Mouse (Mus musculus): ENCODE measurements around the gene Olfr981. TPM values are rescaled to one million over a fixed set of nuclear protein-coding genes. Genes with fewer than 3 reads are reported as not detected.
"Not testable (repeated sequence)": the region's sequence is repeated elsewhere in the genome, so short reads cannot be mapped to it uniquely, and the experiment has no call there.

Olfr981 gene
- polyA plus RNA-seq (2014; fragmentation: Nextera tagmentation; extraction: Ambion mirVana), result not detected in 2 replicates

DNA sequence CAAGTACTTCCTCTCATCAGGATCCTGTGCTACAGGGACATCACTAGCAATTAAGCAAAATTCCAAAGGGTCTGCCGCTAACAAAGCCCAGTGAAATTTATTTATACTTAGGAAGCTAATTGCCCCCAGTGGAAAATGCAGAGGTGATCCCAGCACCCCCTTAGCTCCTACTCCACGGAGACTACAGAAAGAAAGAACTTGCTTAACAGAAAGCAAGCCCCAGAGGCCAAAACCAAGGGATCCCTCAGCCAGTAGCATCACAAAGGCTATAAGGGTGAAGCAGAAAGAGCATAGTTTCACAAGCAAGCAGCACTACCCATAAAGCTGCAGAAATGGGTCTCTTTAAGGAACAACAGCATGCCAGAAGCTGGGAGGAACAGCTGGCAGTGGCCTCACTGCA lies at the start of gene Olfr981:
TSS of gene Olfr981 (plus strand) at position 301 of the 400 bp plus-strand sequence.
- H3K4me1 ChIP-seq (ENCODE audit: insufficient read depth), result no peaks in the 10 kb centered on the region
- no peak within 1 kb of the TSS for H3K9ac ChIP-seq
- H3K27me3 ChIP-seq (ENCODE audit: insufficient read depth, low read length), result no peaks in the 10 kb centered on the region
- ATAC-seq (ENCODE audit: insufficient read depth) (no peak), DNase-seq (no peak)
- H3K4me3 ChIP-seq (ENCODE audit: low read depth, low read length), result no peak within 1 kb of the TSS
- H3K9me3 ChIP-seq (ENCODE audit: low read depth, low read length), result no peaks in the 10 kb centered on the region
- 66% methylated on average over 2 of the region's 2 CpGs for WGBS
- TF ChIP-seq CTCF (IDR thresholded peaks at IDR 0.05; ENCODE audit: low read depth), result no peak
- no peaks in the 10 kb centered on the region for H3K36me3 ChIP-seq (ENCODE audit: insufficient read depth)
- H3K27ac ChIP-seq (ENCODE audit: low read depth), result no peak within 1 kb of the TSS
- no peak within 1 kb of the TSS for H3K4me2 ChIP-seq

DNA sequence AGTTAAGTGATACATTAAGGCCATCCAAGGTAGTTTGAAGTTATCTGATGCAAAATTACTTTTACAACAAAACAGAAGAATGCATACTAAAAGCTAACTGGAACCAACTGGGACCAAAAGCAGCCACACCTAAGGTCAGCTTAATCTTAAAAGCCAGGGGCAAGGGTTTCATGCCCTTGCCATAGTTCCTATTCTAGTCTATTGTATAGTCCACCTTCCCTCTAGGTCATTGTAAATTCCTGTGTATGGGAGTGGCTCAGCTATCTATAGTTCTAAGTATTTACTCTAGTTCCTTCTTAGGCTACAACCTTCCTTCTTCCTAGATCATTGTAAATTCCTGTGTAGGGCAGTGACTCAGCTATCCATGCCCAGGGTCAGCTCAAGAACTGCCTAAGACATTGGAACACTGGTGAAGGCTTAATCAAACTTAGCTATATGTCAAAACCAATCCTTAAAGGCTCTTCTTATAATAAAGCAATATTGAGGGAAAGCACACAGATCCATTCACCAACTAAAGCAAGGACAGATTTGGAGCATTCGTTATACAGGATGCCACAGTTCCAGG lies 44.6 kb upstream of the Olfr981 start:
- not testable (repeated sequence) for H3K4me1 ChIP-seq (ENCODE audit: insufficient read depth); ATAC-seq (ENCODE audit: insufficient read depth); H3K36me3 ChIP-seq (ENCODE audit: insufficient read depth); H3K27ac ChIP-seq (ENCODE audit: low read depth); DNase-seq; H3K9me3 ChIP-seq (ENCODE audit: low read depth, low read length); H3K9ac ChIP-seq; H3K27me3 ChIP-seq (ENCODE audit: insufficient read depth, low read length); H3K4me2 ChIP-seq; H3K4me3 ChIP-seq (ENCODE audit: low read depth, low read length)
- WGBS, result 81% methylated on average over 1 of the region's 1 CpGs

DNA sequence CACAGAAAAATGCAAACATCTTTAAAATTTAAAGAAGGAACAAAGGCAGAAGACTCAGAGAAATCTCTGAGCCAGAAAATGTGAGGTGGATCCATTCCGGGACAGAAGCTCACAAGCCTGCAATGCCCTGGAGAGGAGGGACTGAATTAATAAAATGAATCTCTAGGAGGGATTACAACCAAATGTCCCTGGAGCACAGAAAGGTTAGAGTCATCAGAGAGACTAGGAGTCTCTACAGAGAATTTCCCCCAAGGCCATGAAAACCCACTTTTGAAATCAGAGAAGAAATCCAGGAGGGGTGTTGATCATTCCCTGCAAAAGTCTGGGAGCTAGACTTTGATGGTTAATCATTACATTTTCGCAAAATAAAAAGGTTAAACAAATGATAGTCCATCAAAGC lies 29.5 kb upstream of the Olfr981 start, which contains the start of gene Olfr978:
TSS of gene Olfr978 (plus strand) at position 301 of the 400 bp plus-strand sequence.
- H3K36me3 ChIP-seq (ENCODE audit: insufficient read depth), result no peaks in the 10 kb centered on the region
- no peak within 1 kb of the TSS for H3K4me3 ChIP-seq (ENCODE audit: low read depth, low read length)
- no peak within 1 kb of the TSS for H3K4me2 ChIP-seq
- H3K27me3 ChIP-seq (ENCODE audit: insufficient read depth, low read length), result no peaks in the 10 kb centered on the region
- 79% methylated on average over 2 of the region's 2 CpGs for WGBS
- no peak for TF ChIP-seq CTCF (IDR thresholded peaks at IDR 0.05; ENCODE audit: low read depth)
- H3K9ac ChIP-seq, result no peak within 1 kb of the TSS
- H3K4me1 ChIP-seq (ENCODE audit: insufficient read depth), result no peaks in the 10 kb centered on the region
- H3K27ac ChIP-seq (ENCODE audit: low read depth), result no peak within 1 kb of the TSS
- DNase-seq (no peak), ATAC-seq (ENCODE audit: insufficient read depth) (no peak)
- H3K9me3 ChIP-seq (ENCODE audit: low read depth, low read length), result no peaks in the 10 kb centered on the region

DNA sequence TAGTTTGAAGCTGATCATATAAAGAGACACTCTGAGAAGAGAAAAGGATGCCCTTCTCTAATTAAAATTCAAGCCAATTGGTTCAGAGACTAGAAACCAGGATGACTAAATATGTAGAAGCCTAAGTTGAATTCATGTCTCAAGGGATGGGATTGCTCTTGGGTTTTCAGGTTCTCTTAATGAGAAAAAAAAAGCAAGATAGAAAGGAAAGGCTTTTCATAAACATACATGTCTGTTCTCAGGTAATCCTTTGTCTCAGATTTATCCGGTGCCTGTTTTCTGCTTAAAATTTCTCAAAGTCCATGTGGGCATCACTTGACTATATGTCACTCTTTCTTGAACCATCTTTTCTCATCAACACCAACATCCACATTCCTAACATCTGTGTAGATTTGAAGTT lies 17.9 kb upstream of the Olfr981 start, which contains the start of gene Olfr979:
TSS of gene Olfr979 (minus strand) at position 101 of the 400 bp plus-strand sequence.
- Histone ChIP-seq H3K36me3 (ENCODE audit: insufficient read depth) (no peaks in the 10 kb centered on the region), H3K9me3 (ENCODE audit: low read depth, low read length) (no peaks in the 10 kb centered on the region), H3K4me2 (no peak within 1 kb of the TSS), H3K4me3 (ENCODE audit: low read depth, low read length) (no peak within 1 kb of the TSS), H3K4me1 (ENCODE audit: insufficient read depth) (no peaks in the 10 kb centered on the region), H3K27ac (ENCODE audit: low read depth) (no peak within 1 kb of the TSS), H3K9ac (no peak within 1 kb of the TSS), H3K27me3 (ENCODE audit: insufficient read depth, low read length) (no peaks in the 10 kb centered on the region)
- 89% methylated on average over 1 of the region's 1 CpGs for WGBS
- DNase-seq (no peak), ATAC-seq (ENCODE audit: insufficient read depth) (no peak)
- TF ChIP-seq CTCF (IDR thresholded peaks at IDR 0.05; ENCODE audit: low read depth), result no peak

- WGBS, result 72% methylated on average over 1 of the region's 1 CpGs
- Histone ChIP-seq H3K36me3 (ENCODE audit: insufficient read depth) (no peaks in the 10 kb centered on the region), H3K4me3 (ENCODE audit: low read depth, low read length) (no peak within 1 kb of the TSS), H3K4me2 (no peak within 1 kb of the TSS), H3K27ac (ENCODE audit: low read depth) (no peak within 1 kb of the TSS), H3K4me1 (ENCODE audit: insufficient read depth) (no peaks in the 10 kb centered on the region), H3K9me3 (ENCODE audit: low read depth, low read length) (no peaks in the 10 kb centered on the region), H3K9ac (no peak within 1 kb of the TSS), H3K27me3 (ENCODE audit: insufficient read depth, low read length) (no peaks in the 10 kb centered on the region)
- DNase-seq (no peak), ATAC-seq (ENCODE audit: insufficient read depth) (no peak)
- no peak for TF ChIP-seq CTCF (IDR thresholded peaks at IDR 0.05; ENCODE audit: low read depth)
These were observed 11.8 kb upstream of the Olfr981 start, which contains the start of gene Olfr980 for GRCm38 (mm10) chr9:40009482-40009881. Gene Olfr980 (minus strand): TSS chr9:40009582.

DNA sequence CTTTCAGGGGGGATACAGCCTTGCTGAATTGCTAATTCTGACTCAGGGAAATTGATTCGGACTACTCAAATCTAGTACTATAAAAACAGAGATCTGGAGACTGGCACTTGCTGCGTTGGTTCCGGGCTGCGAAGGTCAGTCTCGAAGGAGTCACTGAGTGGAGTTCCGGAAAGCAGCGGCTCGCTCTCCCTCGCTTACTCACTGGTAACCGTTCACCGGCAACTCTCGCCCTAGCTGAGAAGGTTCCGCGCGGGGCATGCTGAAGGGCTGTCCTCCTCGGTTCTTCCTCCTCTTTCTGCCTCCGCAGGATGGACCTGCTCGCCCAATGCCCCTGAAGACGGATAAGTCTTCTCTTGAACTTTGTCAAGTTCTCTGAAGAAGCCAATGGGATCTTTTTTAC lies 28.9 kb downstream of the Olfr981 start:
- WGBS, result 89% methylated on average over 19 of the region's 19 CpGs
- H3K27me3 ChIP-seq (ENCODE audit: insufficient read depth, low read length), result no peaks in the 10 kb centered on the region
- H3K4me3 ChIP-seq (ENCODE audit: low read depth, low read length), result no peak overlapping the region
- no peak overlapping the region for H3K9ac ChIP-seq
- H3K4me2 ChIP-seq, result no peak overlapping the region
- no peaks in the 10 kb centered on the region for H3K9me3 ChIP-seq (ENCODE audit: low read depth, low read length)
- H3K27ac ChIP-seq (ENCODE audit: low read depth), result no peak overlapping the region
- no peak for ATAC-seq (ENCODE audit: insufficient read depth)
- TF ChIP-seq CTCF (IDR thresholded peaks at IDR 0.05; ENCODE audit: low read depth), result no peak
- no peaks in the 10 kb centered on the region for H3K4me1 ChIP-seq (ENCODE audit: insufficient read depth)
- DNase-seq, result no peak
- no peaks in the 10 kb centered on the region for H3K36me3 ChIP-seq (ENCODE audit: insufficient read depth)

DNA sequence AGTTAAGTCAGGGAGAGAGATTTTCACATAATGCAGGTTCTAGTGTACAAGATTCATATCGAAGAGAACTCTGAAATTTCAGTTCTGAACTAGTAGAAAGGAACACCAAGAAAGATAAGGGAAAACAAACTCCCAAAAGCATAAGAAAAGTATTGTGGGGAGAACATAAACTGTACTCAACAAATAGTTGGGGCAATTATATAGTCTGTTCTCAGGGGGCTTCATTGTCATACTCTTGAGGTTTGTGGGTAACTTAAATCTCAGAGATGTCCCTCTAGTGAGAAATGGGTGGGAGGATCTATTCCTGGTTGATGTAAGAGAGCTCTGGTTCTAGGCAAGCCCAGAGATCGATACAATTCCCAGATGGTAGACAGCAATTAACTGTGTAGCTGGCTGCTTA lies 52.3 kb downstream of the Olfr981 start, which contains the start of gene Olfr982:
TSS of gene Olfr982 (plus strand) at position 301 of the 400 bp plus-strand sequence.
- no peak for DNase-seq

More for the DNA sequence above, 52.3 kb downstream of the Olfr981 start, which contains the start of gene Olfr982:
- H3K27me3 ChIP-seq (ENCODE audit: insufficient read depth, low read length), result no peaks in the 10 kb centered on the region
- H3K4me2 ChIP-seq, result no peak within 1 kb of the TSS
- no peaks in the 10 kb centered on the region for H3K36me3 ChIP-seq (ENCODE audit: insufficient read depth)
- no peak within 1 kb of the TSS for H3K9ac ChIP-seq
- H3K4me1 ChIP-seq (ENCODE audit: insufficient read depth), result no peaks in the 10 kb centered on the region
- ATAC-seq (ENCODE audit: insufficient read depth), result no peak
- no peak within 1 kb of the TSS for H3K4me3 ChIP-seq (ENCODE audit: low read depth, low read length)
- 74% methylated on average over 2 of the region's 2 CpGs for WGBS
- no peak for TF ChIP-seq CTCF (IDR thresholded peaks at IDR 0.05; ENCODE audit: low read depth)
- H3K27ac ChIP-seq (ENCODE audit: low read depth), result no peak within 1 kb of the TSS
- H3K9me3 ChIP-seq (ENCODE audit: low read depth, low read length), result no peaks in the 10 kb centered on the region

Other genes starting within 250 kb of the Olfr981 start
- not detected in 2 replicates for gene Olfr968, start 238.2 kb upstream of the Olfr981 start, polyA plus RNA-seq (2014; fragmentation: Nextera tagmentation; extraction: Ambion mirVana)
- gene Olfr969, start 230.5 kb upstream of the Olfr981 start, polyA plus RNA-seq (2014; fragmentation: Nextera tagmentation; extraction: Ambion mirVana), result not detected in 2 replicates
- not detected in 2 replicates for gene Olfr970, start 212.6 kb upstream of the Olfr981 start, polyA plus RNA-seq (2014; fragmentation: Nextera tagmentation; extraction: Ambion mirVana)
- gene Olfr971, start 184.6 kb upstream of the Olfr981 start, polyA plus RNA-seq (2014; fragmentation: Nextera tagmentation; extraction: Ambion mirVana), result not detected in 2 replicates
- gene Olfr972, start 155.0 kb upstream of the Olfr981 start, polyA plus RNA-seq (2014; fragmentation: Nextera tagmentation; extraction: Ambion mirVana), result not detected in 2 replicates
- gene Olfr229, start 114.1 kb upstream of the Olfr981 start, polyA plus RNA-seq (2014; fragmentation: Nextera tagmentation; extraction: Ambion mirVana), result not detected in 2 replicates
- not detected in 2 replicates for gene Olfr974, start 84.0 kb upstream of the Olfr981 start, polyA plus RNA-seq (2014; fragmentation: Nextera tagmentation; extraction: Ambion mirVana)
- not detected in 2 replicates for gene Olfr975, start 69.4 kb upstream of the Olfr981 start, polyA plus RNA-seq (2014; fragmentation: Nextera tagmentation; extraction: Ambion mirVana)
- not detected in 2 replicates for gene Olfr976, start 60.3 kb upstream of the Olfr981 start, polyA plus RNA-seq (2014; fragmentation: Nextera tagmentation; extraction: Ambion mirVana)
- gene Olfr978, start 29.4 kb upstream of the Olfr981 start, polyA plus RNA-seq (2014; fragmentation: Nextera tagmentation; extraction: Ambion mirVana), result not detected in 2 replicates
- gene Olfr979, start 18.0 kb upstream of the Olfr981 start, polyA plus RNA-seq (2014; fragmentation: Nextera tagmentation; extraction: Ambion mirVana), result not detected in 2 replicates
- gene Olfr980, start 11.9 kb upstream of the Olfr981 start, polyA plus RNA-seq (2014; fragmentation: Nextera tagmentation; extraction: Ambion mirVana), result not detected in 2 replicates
- not detected in 2 replicates for gene Olfr982, start 52.4 kb downstream of the Olfr981 start, polyA plus RNA-seq (2014; fragmentation: Nextera tagmentation; extraction: Ambion mirVana)
- not detected in 2 replicates for gene Olfr983, start 72.1 kb downstream of the Olfr981 start, polyA plus RNA-seq (2014; fragmentation: Nextera tagmentation; extraction: Ambion mirVana)
- gene Olfr984, start 92.7 kb downstream of the Olfr981 start, polyA plus RNA-seq (2014; fragmentation: Nextera tagmentation; extraction: Ambion mirVana), result not detected in 2 replicates
- gene Olfr985, start 108.7 kb downstream of the Olfr981 start, polyA plus RNA-seq (2014; fragmentation: Nextera tagmentation; extraction: Ambion mirVana), result not detected in 2 replicates
- gene Tmem225, start 126.7 kb downstream of the Olfr981 start, polyA plus RNA-seq (2014; fragmentation: Nextera tagmentation; extraction: Ambion mirVana), result not detected in 2 replicates
- not detected in 2 replicates for gene Olfr986, start 159.5 kb downstream of the Olfr981 start, polyA plus RNA-seq (2014; fragmentation: Nextera tagmentation; extraction: Ambion mirVana)
- gene Zfp202, start 170.9 kb downstream of the Olfr981 start, polyA plus RNA-seq (2014; fragmentation: Nextera tagmentation; extraction: Ambion mirVana), result 5.0 and 6.0 TPM in 2 replicates
- 2.9 and 4.4 TPM in 2 replicates for gene Scn3b, start 247.8 kb downstream of the Olfr981 start, polyA plus RNA-seq (2014; fragmentation: Nextera tagmentation; extraction: Ambion mirVana)

Measured in lung, embryonic 14.5 days (tissue).